Mouse (Mus musculus): ENCODE data around the gene Sephs2. TPM values are rescaled to one million over a fixed set of nuclear protein-coding genes. Genes with fewer than 3 reads are reported as not detected.

Sephs2 gene
- polyA plus RNA-seq, 1 experiment = not detected

- Histone ChIP-seq H3K4me3 (ENCODE audit: insufficient read depth, low read depth, low read length) (no peak overlapping the region), H3K4me1 (ENCODE audit: control insufficient read depth, insufficient read depth, low read length) (no peaks in the 10 kb centered on the region), H3K27ac (ENCODE audit: insufficient read depth, low read depth, low read length) (no peak overlapping the region)
- WGBS = 89% methylated on average over 5 of the region's 5 CpGs
- no peak for TF ChIP-seq CTCF (IDR thresholded peaks at IDR 0.05; ENCODE audit: insufficient read depth, low read depth, low read length)
- no peak for TF ChIP-seq POLR2A (IDR thresholded peaks at IDR 0.05; ENCODE audit: insufficient read depth, low read depth, low read length)
Measured at GRCm38 (mm10) chr7:127296786-127297555, 23.1 kb upstream of the Sephs2 start.

- no peak within 1 kb of the TSS for H3K27ac ChIP-seq (ENCODE audit: insufficient read depth, low read depth, low read length)
- no peak for TF ChIP-seq CTCF (IDR thresholded peaks at IDR 0.05; ENCODE audit: insufficient read depth, low read depth, low read length)
- WGBS = 84% methylated on average over 11 of the region's 11 CpGs
- H3K4me3 ChIP-seq (ENCODE audit: insufficient read depth, low read depth, low read length) = no peak within 1 kb of the TSS
- H3K4me1 ChIP-seq (ENCODE audit: control insufficient read depth, insufficient read depth, low read length) = no peaks in the 10 kb centered on the region
Measured at GRCm38 (mm10) chr7:127296098-127296497, 22.2 kb upstream of the Sephs2 start, which contains the start of gene Itgal. TSS of gene Itgal (plus strand) at chr7:127296260.

GRCm38 (mm10) chr7:127290142-127290541, 16.3 kb upstream of the Sephs2 start:
- H3K27ac ChIP-seq (ENCODE audit: insufficient read depth, low read depth, low read length) = no peak overlapping the region
- no peak overlapping the region for H3K4me3 ChIP-seq (ENCODE audit: insufficient read depth, low read depth, low read length)
- 47% methylated on average over 8 of the region's 8 CpGs for WGBS
- TF ChIP-seq POLR2A (IDR thresholded peaks at IDR 0.05; ENCODE audit: insufficient read depth, low read depth, low read length) (no peak), CTCF (IDR thresholded peaks at IDR 0.05; ENCODE audit: insufficient read depth, low read depth, low read length) (no peak)
- no peaks in the 10 kb centered on the region for H3K4me1 ChIP-seq (ENCODE audit: control insufficient read depth, insufficient read depth, low read length)

DNA sequence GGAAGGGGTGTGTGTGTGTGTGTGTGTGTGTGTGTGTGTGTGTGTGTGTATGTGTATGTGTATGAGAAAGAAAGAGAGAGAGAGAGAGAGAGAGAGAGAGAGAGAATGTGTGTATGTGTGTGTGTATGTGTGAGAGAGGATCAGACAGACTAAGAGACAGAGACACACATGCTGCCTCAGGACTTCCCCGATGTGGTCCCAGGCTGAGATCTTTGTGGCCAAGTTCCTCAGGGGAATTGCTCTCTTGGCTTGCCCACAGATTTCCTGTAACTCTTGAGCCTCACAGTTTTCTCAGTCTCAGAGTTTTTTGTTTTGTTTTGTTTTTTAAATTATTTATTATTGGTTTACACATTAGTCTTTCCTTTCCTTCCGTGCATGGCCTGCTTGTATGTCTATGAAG, 15.5 kb upstream of the Sephs2 start:
- 83% methylated on average over 2 of the region's 2 CpGs for WGBS
- no peaks in the 10 kb centered on the region for H3K4me1 ChIP-seq (ENCODE audit: control insufficient read depth, insufficient read depth, low read length)
- TF ChIP-seq CTCF (IDR thresholded peaks at IDR 0.05; ENCODE audit: insufficient read depth, low read depth, low read length) (no peak), POLR2A (IDR thresholded peaks at IDR 0.05; ENCODE audit: insufficient read depth, low read depth, low read length) (no peak)
- no peak overlapping the region for H3K27ac ChIP-seq (ENCODE audit: insufficient read depth, low read depth, low read length)
- H3K4me3 ChIP-seq (ENCODE audit: insufficient read depth, low read depth, low read length) = no peak overlapping the region

GRCm38 (mm10) chr7:127287940-127288339, 14.1 kb upstream of the Sephs2 start:
- no peak overlapping the region for H3K27ac ChIP-seq (ENCODE audit: insufficient read depth, low read depth, low read length)
- no peaks in the 10 kb centered on the region for H3K4me1 ChIP-seq (ENCODE audit: control insufficient read depth, insufficient read depth, low read length)
- H3K4me3 ChIP-seq (ENCODE audit: insufficient read depth, low read depth, low read length) = no peak overlapping the region
- WGBS = 86% methylated on average over 1 of the region's 1 CpGs
- TF ChIP-seq POLR2A (IDR thresholded peaks at IDR 0.05; ENCODE audit: insufficient read depth, low read depth, low read length) (no peak), CTCF (IDR thresholded peaks at IDR 0.05; ENCODE audit: insufficient read depth, low read depth, low read length) (no peak)

DNA sequence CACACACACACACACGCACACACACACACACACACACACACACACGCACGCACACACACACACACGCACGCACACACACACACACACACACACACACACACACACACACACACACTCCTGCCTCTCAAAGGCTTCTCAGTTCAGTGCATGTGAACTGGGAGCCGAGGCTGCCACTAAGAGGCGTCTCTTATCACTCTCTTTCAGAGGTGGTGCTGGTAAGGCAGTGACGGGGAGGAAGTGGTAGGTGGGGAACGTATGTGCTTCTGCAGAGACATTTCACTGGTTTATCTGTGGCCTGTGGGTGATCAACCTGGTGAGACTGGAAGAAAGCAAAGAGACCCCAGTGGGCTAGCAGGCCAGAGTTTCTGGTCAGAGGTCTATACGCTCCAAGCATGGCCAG, 11.3 kb upstream of the Sephs2 start:
- WGBS = 73% methylated on average over 10 of the region's 10 CpGs
- no peak for TF ChIP-seq CTCF (IDR thresholded peaks at IDR 0.05; ENCODE audit: insufficient read depth, low read depth, low read length)
- TF ChIP-seq POLR2A (IDR thresholded peaks at IDR 0.05; ENCODE audit: insufficient read depth, low read depth, low read length) = no peak
- Histone ChIP-seq H3K4me1 (ENCODE audit: control insufficient read depth, insufficient read depth, low read length) (no peaks in the 10 kb centered on the region), H3K4me3 (ENCODE audit: insufficient read depth, low read depth, low read length) (no peak overlapping the region), H3K27ac (ENCODE audit: insufficient read depth, low read depth, low read length) (no peak overlapping the region)

DNA sequence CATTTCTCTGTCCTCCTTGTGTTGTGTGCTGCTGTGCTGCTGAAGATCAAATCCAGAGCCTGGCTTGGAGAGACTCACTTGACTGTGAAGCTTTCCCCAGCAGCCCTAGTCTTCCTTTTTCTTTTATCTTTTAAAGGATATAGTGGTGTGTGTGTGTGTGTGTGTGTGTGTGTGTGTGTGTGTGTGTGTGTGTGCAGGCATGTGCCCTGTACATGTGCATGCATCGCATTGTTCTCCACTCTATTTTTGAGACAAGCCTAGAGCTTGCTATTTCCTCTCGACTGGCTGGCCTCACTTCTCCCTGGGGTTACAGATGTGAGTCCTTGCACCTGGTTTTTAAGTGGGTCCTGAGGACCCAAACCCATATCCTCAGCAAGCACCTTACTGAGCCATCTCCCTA, 8.3 kb upstream of the Sephs2 start:
- Histone ChIP-seq H3K27ac (ENCODE audit: insufficient read depth, low read depth, low read length) (no peak overlapping the region), H3K4me3 (ENCODE audit: insufficient read depth, low read depth, low read length) (no peak overlapping the region), H3K4me1 (ENCODE audit: control insufficient read depth, insufficient read depth, low read length) (no peaks in the 10 kb centered on the region)
- TF ChIP-seq POLR2A (IDR thresholded peaks at IDR 0.05; ENCODE audit: insufficient read depth, low read depth, low read length) (no peak), CTCF (IDR thresholded peaks at IDR 0.05; ENCODE audit: insufficient read depth, low read depth, low read length) (no peak)
- WGBS = 65% methylated on average over 2 of the region's 2 CpGs

DNA sequence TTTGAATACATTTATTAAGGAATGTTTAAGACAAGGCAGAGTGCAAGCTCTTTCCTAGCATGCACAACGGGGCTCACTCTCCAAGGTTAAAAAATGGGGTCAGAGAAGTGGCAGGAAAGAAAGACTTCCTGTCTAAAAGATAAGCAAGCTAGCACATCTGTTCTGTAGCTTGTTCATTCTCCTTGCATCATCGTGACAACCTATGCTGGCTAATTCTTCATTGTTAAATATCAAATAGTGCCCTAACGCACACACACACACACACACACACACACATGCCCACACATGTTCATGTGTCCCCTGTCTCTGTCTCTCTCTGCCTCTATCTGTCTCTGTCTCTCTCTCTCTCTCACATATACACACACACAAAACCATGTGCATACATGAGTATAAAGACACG, 7.3 kb upstream of the Sephs2 start:
- Histone ChIP-seq H3K4me1 (ENCODE audit: control insufficient read depth, insufficient read depth, low read length) (no peaks in the 10 kb centered on the region), H3K27ac (ENCODE audit: insufficient read depth, low read depth, low read length) (no peak overlapping the region), H3K4me3 (ENCODE audit: insufficient read depth, low read depth, low read length) (no peak overlapping the region)
- TF ChIP-seq CTCF (IDR thresholded peaks at IDR 0.05; ENCODE audit: insufficient read depth, low read depth, low read length) = no peak
- no peak for TF ChIP-seq POLR2A (IDR thresholded peaks at IDR 0.05; ENCODE audit: insufficient read depth, low read depth, low read length)
- 80% methylated on average over 4 of the region's 4 CpGs for WGBS

DNA sequence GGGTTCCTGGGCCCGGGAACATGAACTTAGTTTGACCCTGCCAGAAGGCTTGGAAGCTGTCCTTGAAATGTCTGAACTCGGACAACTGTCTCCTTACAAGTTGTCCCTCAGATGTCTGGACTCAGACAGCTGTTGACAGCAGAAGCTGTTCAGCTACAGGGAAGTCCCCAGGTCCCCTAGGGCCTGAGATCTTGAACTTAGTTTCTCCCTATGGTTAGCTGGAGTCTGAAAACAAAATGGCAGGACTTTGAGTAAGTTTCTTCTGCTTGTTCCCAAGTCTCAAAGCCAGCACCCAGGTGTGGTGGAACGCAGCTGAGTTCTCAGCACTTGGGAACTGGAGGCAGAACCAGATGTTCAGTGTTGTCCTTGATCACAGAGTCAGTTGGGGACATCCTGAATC, 6.2 kb upstream of the Sephs2 start:
- TF ChIP-seq POLR2A (IDR thresholded peaks at IDR 0.05; ENCODE audit: insufficient read depth, low read depth, low read length) (no peak), CTCF (IDR thresholded peaks at IDR 0.05; ENCODE audit: insufficient read depth, low read depth, low read length) (no peak)
- Histone ChIP-seq H3K4me3 (ENCODE audit: insufficient read depth, low read depth, low read length) (no peak overlapping the region), H3K27ac (ENCODE audit: insufficient read depth, low read depth, low read length) (no peak overlapping the region), H3K4me1 (ENCODE audit: control insufficient read depth, insufficient read depth, low read length) (no peaks in the 10 kb centered on the region)
- 85% methylated on average over 3 of the region's 3 CpGs for WGBS

Data from olfactory bulb, adult 2 months (tissue).